Mouse (Mus musculus) ovary, postnatal 10 days (tissue): Measurements from ENCODE around the gene Tbc1d25.
A peak's percentile ranks its signal among the peaks of the same experiment; 100 is the strongest.

ENCODE experiments used
- DNase-seq: peaks from one replicate; pipeline ENCODE4 v3.0.0; 2022; ENCODE audit warnings: low spot score

Gene Tbc1d25

DNA sequence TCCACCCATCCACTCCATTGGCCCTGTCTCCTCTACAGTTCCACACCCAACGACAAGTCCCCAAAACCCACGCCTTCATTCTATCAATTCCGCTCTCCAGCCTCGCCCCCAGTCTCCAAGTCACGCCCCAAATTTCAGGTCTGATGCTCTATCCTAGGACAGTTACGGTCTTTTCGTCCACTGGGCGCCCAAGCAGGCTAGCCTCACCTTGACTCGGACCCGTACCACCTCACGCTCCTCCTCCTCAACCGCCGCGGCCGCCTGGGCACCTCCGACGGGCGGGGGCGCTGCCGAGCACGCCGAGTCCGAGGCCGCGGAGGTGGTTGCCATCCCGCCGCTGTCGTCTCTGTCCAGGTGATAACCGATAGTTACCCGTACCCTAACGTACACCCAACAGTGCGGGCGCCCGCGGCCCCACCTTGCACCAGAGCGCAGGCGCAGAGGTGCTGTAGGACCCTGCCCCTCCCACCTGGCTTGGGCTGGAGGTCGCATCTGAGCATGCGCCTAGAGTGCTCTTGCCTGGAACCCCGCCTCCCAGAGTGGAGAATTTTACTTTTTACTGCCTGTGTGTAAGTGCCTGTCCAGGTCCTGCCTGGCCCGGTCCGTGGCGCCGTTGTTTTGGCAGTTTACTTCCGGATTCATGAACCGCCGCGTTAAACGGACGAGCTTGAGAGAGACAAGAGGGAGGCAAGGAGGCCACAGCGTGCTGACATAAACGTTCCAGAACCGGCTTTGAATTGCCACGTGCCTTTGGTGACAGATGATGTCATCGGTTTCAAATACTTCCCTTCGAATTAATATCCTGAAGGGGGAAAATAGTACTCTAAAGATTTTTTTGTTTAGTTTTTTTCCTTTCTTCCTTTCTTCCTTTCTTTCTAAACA is at the start of gene Tbc1d25:
TSS of gene Tbc1d25 (minus strand) at position 678 of the 882 bp plus-strand sequence.
- peak; percentile 45 for DNase-seq

DNA sequence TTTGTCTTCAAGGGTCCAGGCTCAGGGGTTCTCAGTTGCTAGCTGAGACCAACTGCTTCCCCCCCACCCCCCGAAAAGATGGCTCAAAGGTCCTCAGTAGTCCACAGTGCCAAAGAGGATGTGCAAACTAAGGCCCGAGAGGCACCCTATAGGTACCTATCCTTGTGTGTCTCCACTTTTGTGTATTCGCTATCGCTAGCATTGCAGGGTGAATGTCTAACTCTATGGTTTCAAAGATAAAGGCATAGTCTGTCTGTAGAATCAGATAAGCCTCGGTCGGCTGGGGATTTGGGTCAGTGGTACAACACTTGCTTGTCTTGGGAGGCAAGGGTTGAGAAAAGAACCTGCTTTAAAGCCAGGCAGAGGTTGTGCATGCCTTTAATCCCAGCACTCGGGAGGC is 47.5 kb upstream of the Tbc1d25 start:
- DNase-seq, result no peak

GRCm38 (mm10) chrX:8222678-8223421 is 46.9 kb upstream of the Tbc1d25 start:
- DNase-seq, result no peak

DNA sequence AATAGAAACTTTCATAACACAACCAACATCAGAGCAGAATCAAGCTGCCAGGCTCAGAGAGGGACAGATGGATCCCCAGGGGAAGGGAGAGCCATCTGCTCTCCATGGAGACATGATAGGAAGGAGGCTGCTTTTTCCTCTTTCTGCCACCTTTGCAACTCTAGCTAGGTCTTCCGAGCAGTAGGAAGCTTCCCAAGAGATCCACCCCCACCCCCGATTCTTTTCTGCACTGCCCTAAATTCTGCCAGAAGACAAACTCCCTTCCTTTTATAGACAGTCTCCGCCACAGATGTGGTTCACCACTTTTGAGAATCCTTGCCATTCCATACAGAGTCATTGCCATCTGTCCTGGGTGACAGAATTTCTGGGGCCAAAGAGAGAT is 46.3 kb upstream of the Tbc1d25 start:
- DNase-seq, result no peak

- DNase-seq, result no peak
Measured at GRCm38 (mm10) chrX:8219651-8220050, 43.7 kb upstream of the Tbc1d25 start.

DNA sequence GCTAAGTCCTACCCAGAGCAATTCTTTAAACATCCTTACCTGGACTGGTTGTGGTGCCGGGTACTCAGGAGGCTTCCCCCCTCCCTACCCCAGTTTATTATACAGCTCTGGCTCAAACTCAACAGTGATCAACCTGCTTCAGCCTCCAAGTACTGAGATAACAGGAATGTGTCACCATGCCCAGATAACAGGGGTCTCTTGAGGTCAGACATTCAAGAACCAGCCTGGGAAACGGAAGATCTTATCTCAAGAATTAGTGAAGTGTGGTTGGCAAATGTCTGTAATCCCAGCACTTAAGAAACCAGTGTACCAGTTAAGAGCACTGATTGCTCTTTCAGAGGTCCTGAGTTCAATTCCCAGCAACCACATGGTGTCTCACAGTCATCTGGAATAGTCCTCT is 42.1 kb upstream of the Tbc1d25 start:
- DNase-seq, result no peak

GRCm38 (mm10) chrX:8217383-8217782 is 41.4 kb upstream of the Tbc1d25 start:
- DNase-seq, result no peak

GRCm38 (mm10) chrX:8211490-8212207 is 35.7 kb upstream of the Tbc1d25 start:
- DNase-seq, result no peak

DNA sequence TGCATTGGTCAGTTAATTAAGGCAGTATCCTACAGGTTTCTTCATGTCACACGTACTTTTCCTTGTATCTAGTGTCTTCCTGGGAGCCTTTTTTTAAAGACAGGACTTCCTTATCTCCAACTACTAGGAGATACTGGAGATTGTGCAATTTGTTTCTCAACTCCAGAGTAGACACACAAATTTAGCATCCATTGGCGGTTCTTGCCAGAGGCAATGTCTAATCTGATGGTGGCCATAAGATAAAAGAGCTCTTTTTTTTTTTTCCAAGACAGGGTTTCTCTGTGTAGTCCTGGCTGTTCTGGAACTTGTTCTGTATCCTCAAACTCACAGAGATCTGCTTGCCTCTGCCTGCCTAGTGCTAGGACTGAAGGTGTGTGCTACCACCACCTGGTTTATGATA is 33.7 kb upstream of the Tbc1d25 start:
- no peak for DNase-seq

DNA sequence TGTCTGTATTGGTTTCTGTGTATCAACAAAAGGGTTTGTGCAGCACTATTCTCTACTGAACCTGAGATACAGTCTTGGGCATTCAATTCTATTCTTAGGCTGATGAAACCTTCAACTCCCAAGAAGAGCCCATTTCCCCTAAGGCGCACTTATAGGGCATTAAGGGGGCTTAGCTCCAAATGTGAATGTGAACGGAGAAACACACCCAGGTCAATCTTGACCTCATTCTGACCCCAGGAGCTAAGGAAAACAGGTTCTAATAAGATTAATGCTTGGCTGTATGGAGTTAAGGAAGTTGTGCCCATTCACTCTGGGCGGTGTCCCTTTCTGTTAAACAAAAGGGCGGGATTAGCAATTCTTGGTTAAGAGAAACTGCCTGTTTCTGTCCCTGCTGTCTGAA is 31.2 kb upstream of the Tbc1d25 start:
- DNase-seq, result no peak

- DNase-seq, result no peak
Measured at GRCm38 (mm10) chrX:8206694-8207197, 30.8 kb upstream of the Tbc1d25 start.

DNA sequence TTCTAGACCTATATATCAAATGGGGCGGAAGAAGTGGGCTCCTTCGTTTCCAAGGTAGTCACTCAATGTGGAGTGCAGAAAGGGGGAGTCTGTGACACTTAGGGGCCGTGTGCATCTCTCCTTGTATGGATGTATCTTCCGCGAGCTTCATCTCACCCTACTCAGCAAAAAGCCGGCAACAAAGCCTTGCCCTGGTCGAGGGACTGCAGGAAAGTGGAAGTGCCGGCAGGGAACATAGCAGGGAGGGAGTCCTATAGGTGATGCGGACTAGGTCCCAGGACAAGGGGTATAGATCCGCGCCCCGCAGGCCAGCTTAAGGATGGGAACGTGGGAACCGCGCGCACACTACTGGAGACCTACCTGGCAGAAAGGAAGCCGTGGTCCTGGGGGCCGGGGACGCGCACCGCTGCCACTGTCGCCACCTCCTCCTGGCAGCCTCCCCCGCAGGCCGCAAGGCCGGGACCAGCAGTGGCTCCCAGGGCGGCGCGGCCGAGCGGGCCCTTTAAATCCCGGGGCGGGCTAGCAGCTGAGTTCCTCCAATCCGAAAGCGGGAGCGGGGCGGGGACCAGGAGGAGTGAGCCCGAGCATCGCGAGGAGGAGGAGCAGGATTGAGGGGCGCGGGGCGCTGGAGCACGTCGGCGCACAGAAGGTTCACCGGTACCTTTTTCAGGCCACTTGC is 30.2 kb upstream of the Tbc1d25 start, which contains the start of gene Porcn:
TSS of gene Porcn (minus strand) at position 511 of the 679 bp plus-strand sequence.
- DNase-seq, result peak; percentile 46

DNA sequence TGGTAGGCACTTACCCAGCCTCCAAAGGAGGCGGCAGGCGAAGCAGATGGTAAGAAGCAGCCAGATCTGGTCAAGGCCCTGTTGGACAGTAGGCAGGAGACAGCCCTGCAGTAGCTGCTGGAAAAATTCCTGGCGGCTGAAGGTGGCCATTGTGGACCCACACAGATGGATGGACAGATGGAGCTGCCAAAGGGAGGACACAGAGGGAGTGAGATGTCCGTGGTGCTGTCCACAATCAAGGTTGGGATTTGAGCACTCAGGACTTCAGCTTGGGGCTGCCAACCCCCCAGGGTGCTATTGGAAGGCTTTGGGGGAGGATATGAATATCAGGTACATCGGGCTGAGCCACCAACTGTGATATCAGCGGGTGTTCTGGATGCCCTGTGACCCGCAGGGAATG is 29.6 kb upstream of the Tbc1d25 start:
- no peak for DNase-seq

DNA sequence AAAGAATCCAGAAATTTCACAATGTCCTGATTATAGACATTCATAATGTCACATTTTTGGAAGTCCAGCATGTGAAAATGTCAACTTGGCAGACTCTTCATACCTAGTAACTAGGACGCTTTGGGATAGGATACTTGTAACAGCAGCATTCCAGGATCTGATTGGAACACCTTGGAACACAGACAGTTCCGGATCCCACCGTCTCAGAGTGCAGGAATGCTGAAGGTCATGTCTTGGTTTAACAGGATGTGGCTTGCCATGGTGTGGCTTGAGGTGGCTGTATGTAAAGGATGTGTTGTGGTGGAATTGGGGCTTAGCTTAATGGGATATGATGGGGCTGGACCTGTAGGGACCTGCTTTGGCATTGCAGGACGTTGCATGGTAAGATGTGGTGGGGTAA is 29.1 kb upstream of the Tbc1d25 start:
- no peak for DNase-seq

GRCm38 (mm10) chrX:8204076-8204475 is 28.1 kb upstream of the Tbc1d25 start:
- DNase-seq, result no peak

- DNase-seq, result no peak
Measured at GRCm38 (mm10) chrX:8203105-8203504, 27.1 kb upstream of the Tbc1d25 start.

- no peak for DNase-seq
Measured at GRCm38 (mm10) chrX:8193419-8193723, 17.4 kb upstream of the Tbc1d25 start, which contains the start of gene Ebp. Gene Ebp, minus strand, starts transcription at chrX:8193512.

DNA sequence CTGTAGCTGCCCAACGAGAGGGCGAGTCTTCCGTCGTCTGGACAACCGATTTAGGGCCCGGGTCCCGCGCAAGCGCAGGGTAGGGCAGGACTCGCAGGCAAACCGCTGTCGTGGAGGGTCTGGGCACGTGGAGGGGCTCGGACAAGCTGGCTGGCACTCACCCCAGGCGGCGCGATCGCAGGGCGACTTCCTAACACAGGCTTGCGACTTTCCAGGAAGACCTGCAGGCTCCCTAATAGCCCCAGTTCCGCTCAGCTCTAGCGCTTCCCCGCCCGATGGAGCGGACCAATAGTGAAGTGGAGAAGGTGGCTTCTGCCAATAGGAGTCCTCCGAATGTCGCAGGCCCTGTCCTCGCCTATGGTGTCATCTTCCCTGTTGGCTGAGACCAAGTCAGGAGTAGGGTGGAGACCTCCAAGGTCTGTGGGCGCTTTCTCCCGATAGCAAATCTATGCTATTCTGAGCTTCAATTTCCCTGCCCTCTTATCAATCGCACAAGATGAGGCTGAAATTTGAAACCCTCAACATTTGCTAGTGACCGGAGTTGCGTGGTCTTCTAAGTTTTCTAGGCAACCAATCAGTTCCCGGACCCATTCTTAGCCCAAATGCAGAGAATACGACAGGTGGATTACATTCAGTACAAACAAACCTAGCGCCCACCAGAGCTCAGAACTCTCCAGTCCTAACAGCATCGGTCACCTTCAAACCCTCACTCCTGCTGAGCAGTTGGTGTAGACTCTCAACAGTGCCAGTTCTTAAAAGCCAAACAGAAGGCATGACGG is 16.8 kb upstream of the Tbc1d25 start:
- peak; percentile 38 for DNase-seq

- DNase-seq, result no peak
Measured at GRCm38 (mm10) chrX:8192126-8192639, 16.2 kb upstream of the Tbc1d25 start.

DNA sequence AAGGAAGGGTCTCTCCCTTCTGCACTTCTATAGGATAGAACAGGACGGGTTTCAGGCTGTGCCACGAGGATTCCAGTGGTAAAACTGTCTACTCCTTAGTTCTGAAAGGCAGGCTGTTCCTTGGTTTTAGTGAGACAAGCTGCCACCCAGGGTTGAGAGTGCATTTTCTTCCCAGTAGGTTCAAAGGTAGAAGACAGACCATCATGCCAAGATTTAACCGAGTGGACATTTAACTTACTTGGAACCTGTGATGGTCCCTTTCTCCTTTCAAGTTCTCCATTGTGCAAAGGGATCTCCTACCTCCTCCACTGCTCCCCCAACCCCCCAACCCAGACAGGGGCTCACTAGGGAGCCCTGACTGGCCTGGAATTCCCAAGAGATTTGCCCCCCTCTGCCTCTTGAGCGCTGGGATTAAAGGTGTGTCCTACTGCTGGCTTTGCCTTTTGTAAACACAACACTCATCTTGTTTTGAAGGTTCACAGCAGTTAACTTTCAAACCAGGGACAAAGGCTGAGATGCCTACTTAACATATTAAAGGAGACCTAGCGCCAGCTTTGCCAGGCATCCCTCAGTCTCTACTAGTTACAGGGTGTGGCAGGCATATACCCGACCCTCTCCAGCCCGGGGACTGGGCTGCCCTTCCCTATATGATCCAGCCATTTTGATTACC is 7.0 kb upstream of the Tbc1d25 start:
- no peak for DNase-seq
